ENCODE assay signal across 14 mouse cellular contexts in genomic region chr11:107734133-107734532, GRCm38 (mm10). TPM values are rescaled to one million over a fixed set of nuclear protein-coding genes. Genes with fewer than 3 reads are reported as not detected.
A peak's percentile ranks its signal among the peaks of the same experiment; 100 is the strongest.
DNase-seq lines count a peak whose midpoint lies in the region; ATAC-seq and TF ChIP-seq lines count a peak whose summit lies in the region.
"Had no signal": no experiment of that assay in that cellular context is flagged by ENCODE, and none has a peak within 500 bp of the region (broad histone marks: within the 10 kb centered on the region; RNA-seq: fewer than 3 reads in every experiment).

No protein-coding gene starts in this region.

- H3K27ac ChIP-seq in kidney, postnatal 0 days = no peak overlapping the region
- H3K27ac ChIP-seq: forebrain, embryonic 10.5 days; heart, embryonic 13.5 days had no signal

- 61% methylated on average over 7 of the region's 7 CpGs for WGBS in kidney, postnatal 0 days

- no peak overlapping the region for H3K4me2 ChIP-seq in kidney, postnatal 0 days (ENCODE audit: low read length)
- H3K4me2 ChIP-seq: heart, embryonic 13.5 days had no signal

- no peak overlapping the region for H3K4me3 ChIP-seq in kidney, postnatal 0 days (replicated peaks; ENCODE audit: low read depth, low read length)
- H3K4me3 ChIP-seq: forebrain, embryonic 10.5 days; heart, embryonic 13.5 days had no signal

- intact Hi-C loops in heart, postnatal 14 days (cut with DNase I) = no loop called here

- no peaks in the 10 kb centered on the region for H3K36me3 ChIP-seq in kidney, postnatal 0 days (ENCODE audit: insufficient read depth, low read length)
- H3K36me3 ChIP-seq: heart, embryonic 13.5 days had no signal

- H3K9me3 ChIP-seq in kidney, postnatal 0 days (replicated peaks; ENCODE audit: low read length) = no peaks in the 10 kb centered on the region
- H3K9me3 ChIP-seq: forebrain, embryonic 10.5 days; heart, embryonic 13.5 days had no signal

- TF ChIP-seq CTCF in kidney, postnatal 0 days (IDR thresholded peaks at IDR 0.05; ENCODE audit: low read depth) = peak; percentile 52

- ATAC-seq in kidney, postnatal 0 days (replicated peaks; ENCODE audit: low FRiP score, low read depth) = no peak
- no peak for ATAC-seq in megakaryocyte progenitor cell, adult 5-6 weeks (replicated peaks; ENCODE audit: poor library complexity)

- peak; percentile 8 to 30 for DNase-seq in heart, postnatal 14 days
- DNase-seq in heart, adult 11 months = no peak
- DNase-seq in thymus, postnatal 4 days = peak; percentile 22
- DNase-seq in thymus, adult 18-20 months = no peak
- peak; percentile 45 for DNase-seq in kidney, postnatal 0 days (ENCODE audit: low spot score)
- DNase-seq in right cerebral cortex, postnatal 4 days = no peak
- DNase-seq: cerebellum, adult 11-12 months; liver; retina, postnatal 1 day; thymus, postnatal 25 days had no signal

- H3K9ac ChIP-seq in kidney, postnatal 0 days (ENCODE audit: low read depth, low read length) = no peak overlapping the region
- H3K9ac ChIP-seq: heart, embryonic 13.5 days had no signal

- H3K27me3 ChIP-seq in kidney, postnatal 0 days (ENCODE audit: insufficient read depth, low read length) = no peaks in the 10 kb centered on the region
- H3K27me3 ChIP-seq: heart, embryonic 13.5 days had no signal

- H3K4me1 ChIP-seq in kidney, postnatal 0 days (replicated peaks; ENCODE audit: insufficient read depth, low read length) = peaks cover 8% of the 10 kb centered on the region
- H3K4me1 ChIP-seq: forebrain, embryonic 10.5 days; heart, embryonic 13.5 days had no signal

RNA-seq across cellular contexts. Expression of gene Cacng1, which starts 17.8 kb away (rescaled TPM):
- not detected for total RNA-seq in heart, postnatal 14 days (2021)
- 0.26 and 0.59 TPM in 2 replicates for polyA plus RNA-seq in kidney, postnatal 0 days (2015; fragmentation: Nextera tagmentation; extraction: Ambion mirVana)
- not detected in 2 replicates for total RNA-seq in megakaryocyte progenitor cell, adult 5-6 weeks (2015)
- total RNA-seq in megakaryocyte progenitor cell, adult 5-6 weeks (2017) = not detected in 2 replicates
- total RNA-seq: megakaryocyte-erythroid progenitor cell, adult 5-6 weeks had no signal
- polyA plus RNA-seq: forebrain, embryonic 10.5 days had no signal

Comparison
In these comparisons a context has a peak if more than half of its experiments do, and no peak if none do; other contexts are left out.
1. DNase-seq: peak in heart, postnatal 14 days (2 of 2), thymus, postnatal 4 days (single experiment) and kidney, postnatal 0 days (single experiment); none in heart, adult 11 months (single experiment), thymus, adult 18-20 months (0 of 2) and right cerebral cortex, postnatal 4 days (single experiment).